Mouse (Mus musculus): Measurements from ENCODE around the gene Sac3d1. TPM values are rescaled to one million over a fixed set of nuclear protein-coding genes. Genes with fewer than 3 reads are reported as not detected.
A peak's percentile ranks its signal among the peaks of the same experiment; 100 is the strongest.

Sac3d1 gene
- polyA plus RNA-seq, 1 experiment from 2014 or later, result 17.0 TPM

DNA sequence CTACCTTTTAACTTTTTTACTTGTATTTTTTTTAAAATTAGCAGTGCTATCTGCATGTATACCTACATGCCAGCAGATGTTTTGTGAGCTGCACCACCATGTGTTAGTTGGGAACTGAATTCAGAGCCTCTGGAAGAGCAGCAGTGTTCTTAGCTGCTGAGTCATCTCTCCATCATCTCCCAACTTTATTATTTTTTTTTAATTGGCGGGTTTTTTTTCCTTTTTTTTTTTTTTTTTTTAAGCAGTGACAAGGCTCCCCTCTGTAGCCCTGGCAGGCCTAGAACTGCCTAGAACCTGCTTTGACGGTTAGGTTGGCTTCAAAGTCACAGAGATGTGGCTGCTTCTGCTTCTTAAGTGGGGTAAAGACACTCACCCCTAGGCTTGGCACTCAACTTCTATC is 6.4 kb upstream of the Sac3d1 start:
- no peak for TF ChIP-seq CTCF (IDR thresholded peaks at IDR 0.05)
- in situ Hi-C loops (cut with MboI; ENCODE audit: low pct_unique_long_range_greater_than_20kb), result loop anchor here (5.0 kb wide), 1 partner anchor 163 kb away; the partner anchor contains the start of gene Pola2
- DNase-seq (ENCODE audit: low read depth, low spot score) (no peak), ATAC-seq (no peak)
- H3K27me3 ChIP-seq, result no peaks in the 10 kb centered on the region
- ChIA-PET POLR2A (interaction anchor here (0.6 to 0.8 kb wide), 2 partner anchors 47 to 169 kb away, joined by 3 read pairs; no protein-coding TSS in a partner anchor), CTCF (interaction anchor here (3.9 kb wide), 1 partner anchor 17 kb away, joined by 19 read pairs; the partner anchor contains the start of genes Arl2 and Batf2)

DNA sequence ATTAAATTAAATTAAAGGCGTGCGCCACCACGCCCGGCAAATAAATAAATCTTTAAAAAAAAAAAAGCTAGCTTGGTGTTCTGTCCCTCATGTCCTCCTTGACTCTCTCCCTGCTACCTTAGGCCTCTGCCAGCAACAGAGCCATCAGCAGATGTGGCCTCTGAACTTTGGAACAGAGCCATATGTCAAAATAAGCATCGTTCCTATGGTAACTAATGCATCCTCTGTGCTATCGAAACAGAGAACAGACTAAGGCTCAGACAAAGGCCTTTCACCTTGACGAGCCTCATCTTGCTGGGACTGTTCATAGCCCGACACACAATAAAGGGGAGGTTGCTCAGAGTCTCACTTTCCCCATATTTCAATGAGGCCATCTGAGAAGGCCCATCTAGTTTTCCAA is 4.9 kb upstream of the Sac3d1 start:
- ChIA-PET POLR2A (no interaction called here), CTCF (interaction anchor here (2.0 kb wide), 1 partner anchor 106 kb away, joined by 4 read pairs; no protein-coding TSS in a partner anchor)
- ATAC-seq, result no peak
- no peaks in the 10 kb centered on the region for H3K27me3 ChIP-seq
- TF ChIP-seq CTCF (IDR thresholded peaks at IDR 0.05), result no peak
- in situ Hi-C loops (cut with MboI; ENCODE audit: low pct_unique_long_range_greater_than_20kb), result no loop called here
- DNase-seq (ENCODE audit: low read depth, low spot score), result no peak

DNA sequence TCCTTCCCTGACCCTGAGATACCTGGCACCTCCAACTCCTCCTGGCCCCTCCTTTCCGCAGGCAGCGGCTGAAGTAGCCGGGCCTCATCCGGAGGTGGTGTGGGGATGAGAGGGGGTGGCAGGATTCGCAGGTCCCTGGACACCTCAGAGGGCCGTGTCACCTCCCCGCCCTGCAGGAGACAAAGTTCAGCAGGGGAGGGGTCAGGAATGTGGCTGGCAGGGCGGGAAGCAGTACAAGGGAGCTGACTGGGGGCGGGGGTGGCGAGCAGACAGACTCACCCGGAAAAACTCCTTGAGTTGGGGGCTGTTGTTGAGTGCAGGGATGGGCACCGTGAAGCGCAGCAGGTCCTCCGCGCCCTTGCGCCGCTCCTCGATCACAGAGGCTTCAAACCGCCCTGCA is 3.3 kb upstream of the Sac3d1 start:
- CTCF ChIA-PET, result interaction anchor here (1.2 kb wide), 1 partner anchor 19 kb away, joined by 4 read pairs; the partner anchor contains the start of genes Arl2 and Batf2
- DNase-seq (ENCODE audit: low read depth, low spot score) (no peak), ATAC-seq (no peak)
- TF ChIP-seq CTCF (IDR thresholded peaks at IDR 0.05), result no peak
- in situ Hi-C loops (cut with MboI; ENCODE audit: low pct_unique_long_range_greater_than_20kb), result no loop called here
- POLR2A ChIA-PET, result no interaction called here
- H3K27me3 ChIP-seq, result no peaks in the 10 kb centered on the region

DNA sequence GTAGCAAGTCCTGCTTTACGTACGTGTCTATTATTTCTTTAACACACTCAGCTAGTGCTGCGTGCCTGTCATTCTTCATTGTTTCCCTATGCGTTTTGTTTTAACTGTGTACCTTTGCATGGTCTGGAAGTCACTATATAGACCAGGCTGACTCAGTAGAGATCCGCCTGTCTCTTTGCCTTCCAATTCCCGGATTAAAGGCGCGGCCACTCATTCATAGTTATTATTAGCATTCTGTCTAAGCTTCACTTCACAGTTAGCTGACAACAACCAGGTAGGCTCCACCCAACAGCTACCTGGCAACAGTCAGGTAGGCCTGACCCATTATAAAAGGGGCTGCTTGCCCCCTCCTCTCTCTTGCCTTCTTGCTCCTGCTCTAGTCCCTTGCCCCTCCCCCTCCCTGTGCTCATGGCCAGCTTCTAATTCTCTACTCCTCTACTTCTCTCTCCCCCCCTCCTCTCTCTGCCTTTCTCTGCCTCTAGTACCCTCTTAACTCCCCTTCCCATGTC is 281 bp upstream of the Sac3d1 start:
- ATAC-seq (no peak), DNase-seq (ENCODE audit: low read depth, low spot score) (no peak)
- in situ Hi-C loops (cut with MboI; ENCODE audit: low pct_unique_long_range_greater_than_20kb), result no loop called here

DNA sequence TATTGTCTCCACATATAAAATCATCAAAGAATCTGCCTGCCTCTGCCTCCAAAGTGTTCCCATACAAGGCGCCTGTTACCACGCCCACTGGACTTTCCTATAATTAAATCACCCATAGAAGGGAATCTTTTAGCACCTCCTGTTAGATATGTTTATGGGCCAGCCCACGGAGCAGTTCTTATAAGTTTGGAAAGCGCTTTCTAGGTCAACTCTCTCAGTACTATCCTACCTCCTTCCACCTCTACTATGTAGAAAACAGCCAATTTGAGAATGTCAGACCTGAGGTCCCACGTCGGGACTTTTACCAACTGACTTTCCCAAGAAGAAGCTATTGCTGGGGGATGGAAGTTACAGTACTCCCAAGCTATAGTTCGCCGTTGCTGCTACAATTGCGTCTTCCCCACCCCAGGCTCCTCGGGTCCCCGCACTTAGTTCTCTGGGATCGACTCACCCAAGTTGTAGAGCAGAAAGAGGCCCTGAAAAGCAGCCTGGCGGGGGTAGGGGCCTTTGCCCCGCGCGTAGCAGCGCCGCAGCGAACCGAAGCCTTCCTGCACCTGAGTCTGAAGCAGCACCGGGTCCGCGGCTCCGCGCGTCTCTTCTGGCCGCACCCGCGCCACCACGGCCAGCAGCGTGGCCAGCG is 984 bp downstream of the Sac3d1 start:
- in situ Hi-C loops (cut with MboI; ENCODE audit: low pct_unique_long_range_greater_than_20kb), result no loop called here
- POLR2A ChIA-PET, result interaction anchor here (1.0 to 1.5 kb wide), 4 partner anchors 10 to 71 kb away, joined by 3 to 5 read pairs (median 3); partner anchors contain the start of genes Syvn1 and Vps51
- CTCF ChIA-PET, result no interaction called here
- H3K27me3 ChIP-seq, result no peaks in the 10 kb centered on the region
- no peak for DNase-seq (ENCODE audit: low read depth, low spot score)
- peak; percentile 23 for ATAC-seq
- no peak for TF ChIP-seq CTCF (IDR thresholded peaks at IDR 0.05)

More for the DNA sequence above, 281 bp upstream of the Sac3d1 start:
- H3K27me3 ChIP-seq, result no peaks in the 10 kb centered on the region
- TF ChIP-seq CTCF (IDR thresholded peaks at IDR 0.05), result no peak
- CTCF ChIA-PET, result interaction anchor here (0.7 to 1.0 kb wide), 2 partner anchors 22 to 52 kb away, joined by 3 read pairs; no protein-coding TSS in a partner anchor
- POLR2A ChIA-PET, result interaction anchor here (0.6 to 1.5 kb wide), 3 partner anchors 27 to 62 kb away, joined by 3 to 6 read pairs (median 5); partner anchors contain the start of gene Vps51

DNA sequence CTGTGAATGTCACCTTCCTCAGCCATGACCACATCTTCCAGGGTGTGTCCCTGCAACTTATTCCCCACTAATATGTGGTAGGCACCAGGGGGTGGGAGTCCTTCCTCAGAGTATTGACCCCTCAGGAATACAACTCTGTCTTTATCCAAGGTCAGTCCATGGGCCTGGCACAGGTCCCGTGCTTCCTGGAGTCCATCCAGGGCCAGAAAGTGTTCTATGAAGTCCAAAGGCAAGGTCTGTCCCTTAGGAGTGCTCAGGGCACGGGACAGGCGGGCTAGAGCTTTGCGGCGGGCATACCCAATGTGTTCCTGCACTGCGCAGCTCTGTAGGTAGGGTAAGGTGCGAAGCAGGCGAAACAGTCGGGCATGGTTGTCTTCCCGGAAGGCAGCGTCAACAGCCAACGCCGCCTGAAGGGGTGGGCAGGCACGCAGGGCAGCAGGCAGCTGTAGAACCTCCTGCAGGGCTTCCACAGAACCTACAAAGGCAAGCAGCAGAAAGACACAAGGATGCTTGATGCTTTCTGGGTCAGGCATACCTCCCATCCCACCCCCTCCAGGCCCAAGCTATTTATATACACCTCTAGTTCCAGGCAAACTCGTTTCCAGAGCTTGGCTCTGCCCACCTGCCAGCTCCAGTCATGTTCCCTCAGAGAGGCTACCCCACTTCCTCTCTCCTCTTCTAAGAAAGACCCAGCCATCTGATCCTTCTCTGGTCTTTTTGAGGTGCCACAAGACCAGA is 2.2 kb downstream of the Sac3d1 start:
- POLR2A ChIA-PET, result interaction anchor here (1.0 kb wide), 1 partner anchor 247 kb away, joined by 4 read pairs; no protein-coding TSS in a partner anchor
- DNase-seq (ENCODE audit: low read depth, low spot score), result no peak
- ATAC-seq, result no peak
- H3K27me3 ChIP-seq, result no peaks in the 10 kb centered on the region
- CTCF ChIA-PET, result interaction anchor here (0.6 to 2.3 kb wide), 2 partner anchors 10 to 49 kb away, joined by 3 to 7 read pairs; no protein-coding TSS in a partner anchor
- in situ Hi-C loops (cut with MboI; ENCODE audit: low pct_unique_long_range_greater_than_20kb), result no loop called here
- TF ChIP-seq CTCF (IDR thresholded peaks at IDR 0.05), result no peak

DNA sequence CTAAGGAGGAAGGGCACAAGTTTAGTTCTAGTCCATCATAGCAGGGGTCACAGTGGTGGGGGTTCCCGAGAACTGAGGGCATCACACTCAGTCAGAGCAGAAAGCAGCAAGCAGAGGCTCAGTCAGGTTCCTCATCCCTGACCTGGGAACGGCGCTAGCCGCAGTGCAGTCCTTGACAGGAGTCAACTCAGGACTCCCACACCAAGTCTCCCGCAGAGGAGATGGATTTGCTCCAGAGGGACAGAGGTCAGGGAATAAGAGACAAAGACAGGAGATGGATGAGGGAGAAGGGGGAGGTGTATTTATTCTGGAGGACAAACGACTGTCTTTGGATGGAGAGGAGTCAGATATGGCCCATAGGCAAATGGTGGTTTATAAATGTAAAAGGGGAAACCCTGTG is 5.3 kb downstream of the Sac3d1 start:
- ATAC-seq (no peak), DNase-seq (ENCODE audit: low read depth, low spot score) (no peak)
- H3K27me3 ChIP-seq, result no peaks in the 10 kb centered on the region
- in situ Hi-C loops (cut with MboI; ENCODE audit: low pct_unique_long_range_greater_than_20kb), result no loop called here
- ChIA-PET CTCF (no interaction called here), POLR2A (no interaction called here)
- no peak for TF ChIP-seq CTCF (IDR thresholded peaks at IDR 0.05)

DNA sequence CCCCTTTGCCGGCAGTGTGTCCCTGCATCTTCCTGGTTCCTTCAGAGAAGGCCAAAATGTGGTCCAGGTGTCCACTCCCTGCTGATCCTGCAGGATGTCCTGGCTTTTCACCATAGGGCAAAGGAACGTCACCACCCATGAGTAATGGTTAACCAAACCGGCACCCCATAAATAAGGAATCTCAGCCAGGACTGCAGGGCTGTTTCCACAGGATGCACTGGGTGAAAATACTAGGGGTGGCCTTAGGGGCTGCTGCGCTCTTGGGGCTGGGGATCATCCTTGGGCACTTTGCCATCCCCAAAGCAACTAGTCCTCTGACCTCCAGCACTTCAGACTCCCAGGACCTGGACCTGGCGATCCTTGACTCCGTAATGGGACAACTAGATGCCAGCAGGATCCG is 12.9 kb downstream of the Sac3d1 start, which contains the start of gene Naaladl1:
Gene Naaladl1, plus strand, starts transcription at position 197 of the 400 bp plus-strand sequence.
- DNase-seq (ENCODE audit: low read depth, low spot score), result no peak
- in situ Hi-C loops (cut with MboI; ENCODE audit: low pct_unique_long_range_greater_than_20kb), result no loop called here
- TF ChIP-seq CTCF (IDR thresholded peaks at IDR 0.05), result no peak
- CTCF ChIA-PET, result interaction anchor here (0.6 kb wide), 1 partner anchor 10 kb away, joined by 3 read pairs; no protein-coding TSS in a partner anchor
- H3K27me3 ChIP-seq, result no peaks in the 10 kb centered on the region
- no peak for ATAC-seq
- POLR2A ChIA-PET, result no interaction called here

DNA sequence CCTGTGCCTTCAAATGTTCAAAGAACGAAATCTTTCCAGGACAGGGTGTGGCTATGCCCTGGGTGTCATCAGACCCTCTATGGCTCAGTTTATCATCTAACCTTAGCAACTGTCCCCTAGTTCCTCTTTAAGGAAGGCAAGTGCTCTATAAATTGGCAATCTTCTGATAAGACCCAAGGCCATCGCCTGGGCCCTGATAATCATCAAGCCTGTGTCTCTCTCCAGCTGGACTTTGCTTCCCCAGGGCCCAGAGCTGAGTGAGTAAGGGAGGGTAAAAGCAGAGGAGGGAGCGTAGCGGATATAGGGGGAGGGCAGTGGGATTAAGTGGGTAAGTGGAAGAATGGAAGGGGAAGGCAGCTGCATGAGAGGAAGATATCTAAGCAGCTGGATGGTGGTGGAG is 14.0 kb downstream of the Sac3d1 start:
- DNase-seq (ENCODE audit: low read depth, low spot score) (no peak), ATAC-seq (no peak)
- no peaks in the 10 kb centered on the region for H3K27me3 ChIP-seq
- in situ Hi-C loops (cut with MboI; ENCODE audit: low pct_unique_long_range_greater_than_20kb), result no loop called here
- no peak for TF ChIP-seq CTCF (IDR thresholded peaks at IDR 0.05)
- POLR2A ChIA-PET, result no interaction called here
- CTCF ChIA-PET, result interaction anchor here (1.1 kb wide), 1 partner anchor 9 kb away, joined by 4 read pairs; no protein-coding TSS in a partner anchor

DNA sequence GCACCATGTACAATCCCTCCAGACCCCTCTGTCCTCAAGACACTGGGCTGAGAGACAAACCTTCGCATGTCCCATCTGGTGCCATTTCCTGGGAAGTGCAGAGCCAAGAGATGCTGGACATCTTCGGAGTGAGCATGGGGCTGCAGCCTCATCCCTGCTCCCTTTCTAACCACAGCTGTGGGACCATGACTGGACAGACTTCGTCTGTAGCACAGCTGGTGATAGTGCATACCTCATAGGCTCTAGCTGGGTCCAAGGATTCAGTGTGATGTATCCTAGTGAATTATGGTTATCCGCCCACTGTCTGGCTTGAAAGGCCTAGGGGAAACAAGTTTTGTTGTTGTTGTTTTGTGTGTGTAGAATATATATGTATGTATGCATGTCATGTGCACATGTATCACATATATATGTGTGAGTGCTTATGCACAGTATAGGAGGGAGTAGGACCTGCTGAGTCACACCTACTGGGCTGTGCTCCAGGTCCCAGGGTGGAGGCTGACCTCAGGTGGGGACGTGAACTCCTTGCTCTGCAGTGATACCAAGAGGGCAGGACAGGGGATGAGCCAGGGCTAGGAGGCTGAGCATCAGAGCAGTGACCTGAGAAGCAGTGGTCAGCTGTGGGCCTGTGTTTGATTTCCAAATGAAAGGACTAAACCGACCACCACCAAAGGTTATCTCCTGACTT is 16.1 kb downstream of the Sac3d1 start:
- no peak for ATAC-seq
- ChIA-PET POLR2A (no interaction called here), CTCF (interaction anchor here (1.1 to 1.3 kb wide), 2 partner anchors 11 to 127 kb away, joined by 3 to 4 read pairs; no protein-coding TSS in a partner anchor)
- no peak for DNase-seq (ENCODE audit: low read depth, low spot score)
- no peaks in the 10 kb centered on the region for H3K27me3 ChIP-seq
- in situ Hi-C loops (cut with MboI; ENCODE audit: low pct_unique_long_range_greater_than_20kb), result no loop called here
- no peak for TF ChIP-seq CTCF (IDR thresholded peaks at IDR 0.05)
